Mouse (Mus musculus) adrenal gland, postnatal 36 days (tissue): ENCODE results near the gene Robo1. TPM values are rescaled to one million over a fixed set of nuclear protein-coding genes. Genes with fewer than 3 reads are reported as not detected.

ENCODE experiments used
- DNase-seq, 2 experiments: peaks; one replicate each; pipeline ENCODE4 v3.0.0; 2021; ENCODE audit warnings: mixed read lengths in 1 of 2
- total RNA-seq, 2 experiments: library from RNA; stranded (reverse); gene quantifications; 2 replicates each; pipeline ENCODE4 v1.2.3; 2021

Robo1 gene
- total RNA-seq, 2 experiments from 2014 or later: 144 to 167 TPM

DNA sequence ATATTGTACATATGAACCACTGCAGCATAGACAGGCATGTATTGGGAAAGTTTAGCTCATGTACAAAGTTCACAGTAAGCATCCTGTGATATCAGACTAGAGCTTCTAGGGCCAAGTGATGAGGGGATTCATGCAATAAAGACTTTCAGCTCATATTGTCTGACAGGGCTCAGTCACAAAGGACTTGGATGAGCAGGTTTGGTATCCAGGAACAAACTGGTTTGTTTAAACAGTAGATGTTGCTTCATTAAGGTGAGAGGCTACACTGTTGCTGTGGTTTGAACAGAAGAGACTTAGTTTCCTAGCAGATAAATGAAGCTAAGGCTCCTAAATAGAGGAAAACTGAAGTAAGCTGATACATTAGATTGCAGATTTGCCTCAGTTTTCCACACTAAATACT is 626.8 kb downstream of the Robo1 start:
- no peak for DNase-seq

DNA sequence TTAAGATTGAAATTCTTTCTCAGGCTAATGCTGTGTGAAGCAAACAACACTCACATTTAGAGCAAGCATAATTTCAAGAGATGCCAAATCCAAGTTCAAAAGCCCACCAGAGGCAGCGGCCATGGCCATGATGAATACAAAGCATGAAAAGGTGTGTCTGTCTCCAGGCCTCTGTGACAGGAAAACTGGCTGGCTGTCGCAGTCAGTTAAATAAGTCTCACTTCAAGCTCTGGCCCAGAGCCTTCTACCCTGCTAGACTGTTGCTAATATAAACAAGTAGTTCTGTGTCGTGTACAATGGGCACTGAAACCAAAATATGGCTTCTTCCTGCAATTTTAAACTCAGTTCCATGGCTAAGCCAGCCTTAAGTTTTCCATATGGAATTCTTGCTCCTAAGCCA is 629.1 kb downstream of the Robo1 start:
- DNase-seq: no peak

DNA sequence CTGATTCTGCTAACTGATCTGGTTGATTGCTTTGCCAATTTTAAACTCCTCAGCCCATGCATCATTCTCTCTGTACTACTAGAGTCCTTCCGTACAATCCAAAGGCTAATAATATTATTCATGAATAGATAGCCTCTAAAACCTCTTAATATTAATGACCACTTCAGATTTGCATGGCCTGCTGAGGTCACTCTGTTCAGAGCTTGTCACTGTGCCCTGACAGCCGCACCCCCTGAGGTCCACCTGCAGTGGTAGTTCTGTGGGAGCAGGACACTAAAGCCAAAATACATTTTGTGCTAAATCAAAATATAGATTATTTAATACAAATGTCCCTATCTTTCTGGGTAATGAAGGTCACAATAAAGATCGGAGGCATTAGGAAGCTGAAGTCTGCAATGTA is 631.8 kb downstream of the Robo1 start:
- DNase-seq: no peak

DNA sequence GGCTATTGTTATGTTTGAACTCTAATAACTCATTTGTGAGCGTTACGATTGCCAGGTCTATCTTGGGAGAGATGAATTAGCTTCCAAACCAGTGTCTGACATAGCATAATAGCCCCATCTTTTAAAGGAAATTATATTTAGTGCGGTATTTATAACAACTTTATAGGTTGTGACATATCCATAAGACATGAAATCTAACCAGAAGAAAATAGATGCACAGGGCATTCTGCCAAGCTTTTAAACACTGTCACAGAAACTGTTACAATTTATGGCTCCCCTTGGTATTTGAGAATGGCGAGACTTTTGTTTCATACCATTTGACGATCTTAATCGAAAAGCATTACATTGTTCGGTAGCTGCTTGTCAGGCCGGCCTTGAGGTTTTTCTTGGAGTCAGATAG is 632.7 kb downstream of the Robo1 start:
- DNase-seq: no peak

DNA sequence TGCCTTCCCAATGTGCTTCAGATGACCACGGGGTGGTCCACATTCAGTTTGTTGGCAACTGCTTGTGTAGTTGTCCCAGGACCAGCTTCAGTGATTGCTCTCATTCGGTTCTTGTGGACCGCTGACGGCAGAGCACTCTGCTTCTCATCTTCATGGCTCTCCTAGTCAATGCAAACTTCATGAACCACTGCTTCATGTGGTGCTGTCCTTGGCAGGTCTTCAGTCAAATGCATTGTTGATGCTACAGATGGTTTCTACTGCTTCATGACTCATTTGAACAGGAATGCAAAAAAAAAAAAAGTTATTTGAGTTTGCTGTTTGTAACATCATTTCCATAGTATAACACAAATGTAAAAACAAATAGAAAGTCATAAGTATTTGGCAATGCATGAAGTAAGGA is 636.3 kb downstream of the Robo1 start:
- no peak for DNase-seq

DNA sequence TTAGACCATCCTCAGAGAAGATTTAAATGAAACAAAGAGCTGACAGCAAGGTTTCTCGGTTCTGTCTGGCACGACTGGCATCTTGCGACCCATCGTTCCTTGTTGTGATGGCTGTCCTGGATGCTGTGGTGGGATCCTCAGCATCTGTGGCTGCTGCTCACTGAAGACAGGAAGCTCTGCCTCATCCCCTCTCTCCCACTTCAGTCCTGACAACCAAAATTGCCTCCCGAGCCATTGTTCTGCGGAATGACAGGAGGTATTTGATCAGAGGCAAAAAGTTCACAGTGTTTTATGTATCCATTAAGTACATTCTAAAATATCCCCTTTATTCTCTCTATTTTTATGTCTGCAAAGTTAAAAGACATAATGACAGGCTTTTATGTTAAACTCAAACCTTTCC is 643.9 kb downstream of the Robo1 start:
- no peak for DNase-seq

DNA sequence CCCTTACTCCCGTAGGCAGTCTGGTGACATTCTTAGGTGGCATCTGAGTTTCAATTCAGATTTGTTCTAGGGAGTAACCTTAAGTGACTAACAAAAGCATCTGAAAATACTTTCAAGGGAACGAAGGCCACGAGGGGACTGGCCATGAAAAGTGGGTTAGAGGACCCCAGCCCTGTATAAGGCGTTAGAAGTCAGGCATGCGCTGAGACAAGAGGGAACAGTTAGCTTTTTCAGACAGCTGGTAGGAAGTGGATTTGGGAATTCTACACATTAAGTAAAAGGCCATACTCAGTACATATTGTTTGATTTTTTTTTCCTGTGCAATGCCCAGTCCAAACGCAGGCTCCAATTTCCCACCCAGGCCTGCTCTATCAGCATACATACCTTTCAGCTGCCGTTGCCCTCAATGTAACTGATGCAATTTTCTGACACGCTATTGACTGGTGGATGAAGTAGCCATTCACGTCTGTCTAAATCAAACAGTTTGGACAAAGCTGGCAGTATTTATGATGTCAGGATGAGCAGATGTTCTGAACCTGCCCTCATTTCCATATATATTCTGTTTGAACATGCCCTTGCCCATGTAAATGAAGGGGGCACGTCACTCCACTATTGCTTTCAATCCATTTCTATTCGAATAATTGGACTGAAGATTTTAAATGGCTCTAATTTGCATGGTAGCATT is 651.1 kb downstream of the Robo1 start:
- DNase-seq: no peak

DNA sequence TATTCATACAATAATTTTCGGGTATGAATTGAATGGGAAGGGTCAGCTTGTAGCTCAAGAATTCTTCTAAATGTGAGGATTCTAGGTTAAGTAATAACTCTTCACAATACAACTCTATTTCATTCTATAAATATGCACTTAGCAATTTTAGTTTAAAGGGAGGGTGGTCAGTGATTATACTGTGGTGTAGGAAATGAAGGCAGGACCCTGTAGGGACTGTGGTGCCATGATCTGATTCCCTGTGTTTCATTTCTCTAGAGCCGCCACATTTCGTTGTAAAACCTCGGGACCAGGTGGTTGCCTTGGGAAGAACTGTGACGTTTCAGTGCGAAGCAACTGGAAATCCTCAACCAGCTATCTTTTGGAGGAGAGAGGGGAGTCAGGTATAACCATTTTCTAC is 651.7 kb downstream of the Robo1 start:
- no peak for DNase-seq

DNA sequence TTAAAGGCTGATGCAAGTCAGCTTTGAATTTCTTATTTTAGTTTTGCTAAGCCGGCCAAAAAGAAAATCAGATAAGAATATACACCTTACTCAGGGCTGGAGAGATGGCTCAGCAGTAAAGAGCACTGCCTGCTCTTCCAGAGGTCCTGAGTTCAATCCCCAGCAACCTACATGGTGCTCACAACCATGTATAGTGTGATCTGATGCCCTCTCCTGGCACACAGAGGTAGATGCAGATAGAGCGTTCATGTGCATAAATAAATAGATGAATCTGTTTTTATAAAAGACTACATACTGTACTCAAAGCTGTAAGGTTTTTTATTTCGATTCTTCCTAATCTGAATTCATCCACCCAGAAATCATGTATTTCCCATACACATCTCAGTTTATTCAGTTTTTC is 655.7 kb downstream of the Robo1 start:
- no peak for DNase-seq

DNA sequence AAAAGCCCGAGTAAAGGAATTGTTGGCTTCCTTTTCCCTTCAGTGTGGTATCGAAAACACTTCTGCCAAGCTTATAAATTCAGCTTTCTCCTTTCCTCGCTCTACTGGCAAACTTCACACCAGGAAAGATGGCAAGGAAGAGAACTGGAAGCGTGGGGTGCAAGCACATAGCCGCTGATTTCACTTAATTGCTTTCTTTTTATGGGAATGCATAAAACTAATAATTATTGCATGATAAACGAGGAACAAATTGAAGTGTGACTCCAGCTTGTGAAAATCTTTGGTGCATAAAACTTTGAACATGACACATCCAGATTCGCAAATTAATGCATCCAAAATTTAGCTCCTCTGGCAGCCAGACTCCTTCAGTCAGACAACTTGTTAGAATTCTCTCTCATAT is 659.4 kb downstream of the Robo1 start:
- DNase-seq: no peak

DNA sequence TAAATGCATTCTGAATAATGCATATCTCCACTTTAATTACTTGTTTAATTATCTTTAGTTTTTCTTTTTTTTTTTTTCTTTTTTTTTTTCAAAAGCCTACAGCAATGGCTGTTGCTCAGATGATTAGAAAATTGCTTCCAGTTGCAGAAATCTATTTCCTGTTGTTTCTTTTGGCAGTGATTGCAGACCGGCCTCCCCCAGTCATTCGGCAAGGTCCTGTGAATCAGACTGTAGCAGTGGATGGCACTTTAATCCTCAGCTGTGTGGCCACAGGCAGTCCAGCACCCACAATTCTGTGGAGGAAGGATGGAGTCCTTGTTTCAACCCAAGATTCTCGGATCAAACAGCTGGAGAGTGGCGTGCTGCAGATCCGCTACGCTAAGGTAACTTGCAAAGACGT is 661.9 kb downstream of the Robo1 start:
- peak; percentile 10 to 33 for DNase-seq

DNA sequence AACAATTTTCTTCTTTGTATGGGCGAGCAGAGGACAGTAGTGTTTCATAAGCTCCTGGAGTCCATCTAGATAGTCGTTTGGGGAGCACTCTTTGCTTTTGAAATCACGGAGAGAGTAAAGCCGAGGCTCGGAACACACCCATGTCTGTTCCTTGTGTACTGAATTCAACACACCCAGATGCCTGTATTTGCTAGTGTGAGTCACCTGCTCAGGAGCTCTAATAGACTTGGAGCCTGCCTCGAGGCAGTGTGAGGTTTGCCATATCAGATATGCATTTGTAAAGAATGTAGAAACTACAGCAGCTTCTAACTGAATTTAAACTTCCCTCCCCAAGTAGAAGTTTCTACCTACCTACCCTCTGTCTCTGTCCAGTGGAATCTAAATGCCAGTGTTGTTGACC is 665.6 kb downstream of the Robo1 start:
- DNase-seq: no peak

DNA sequence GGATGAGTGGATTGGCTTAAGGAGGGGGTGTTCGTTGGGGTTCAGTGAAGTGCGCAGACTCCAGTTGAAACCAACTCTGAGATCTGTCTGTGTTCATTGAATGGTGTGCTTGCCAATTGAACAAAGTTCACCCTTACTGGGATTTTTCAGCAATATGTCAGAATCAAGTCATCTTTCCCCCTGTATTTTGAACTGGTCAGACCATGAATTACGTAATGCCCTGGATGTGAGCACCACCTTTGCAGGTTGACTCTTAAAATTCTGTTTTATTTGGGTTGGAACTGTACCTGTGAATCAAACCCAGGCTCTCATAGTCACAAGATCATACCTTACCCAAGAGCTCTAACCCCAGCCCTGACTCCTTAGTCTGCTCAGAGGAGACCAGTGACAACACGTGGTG is 666.6 kb downstream of the Robo1 start:
- DNase-seq: no peak

DNA sequence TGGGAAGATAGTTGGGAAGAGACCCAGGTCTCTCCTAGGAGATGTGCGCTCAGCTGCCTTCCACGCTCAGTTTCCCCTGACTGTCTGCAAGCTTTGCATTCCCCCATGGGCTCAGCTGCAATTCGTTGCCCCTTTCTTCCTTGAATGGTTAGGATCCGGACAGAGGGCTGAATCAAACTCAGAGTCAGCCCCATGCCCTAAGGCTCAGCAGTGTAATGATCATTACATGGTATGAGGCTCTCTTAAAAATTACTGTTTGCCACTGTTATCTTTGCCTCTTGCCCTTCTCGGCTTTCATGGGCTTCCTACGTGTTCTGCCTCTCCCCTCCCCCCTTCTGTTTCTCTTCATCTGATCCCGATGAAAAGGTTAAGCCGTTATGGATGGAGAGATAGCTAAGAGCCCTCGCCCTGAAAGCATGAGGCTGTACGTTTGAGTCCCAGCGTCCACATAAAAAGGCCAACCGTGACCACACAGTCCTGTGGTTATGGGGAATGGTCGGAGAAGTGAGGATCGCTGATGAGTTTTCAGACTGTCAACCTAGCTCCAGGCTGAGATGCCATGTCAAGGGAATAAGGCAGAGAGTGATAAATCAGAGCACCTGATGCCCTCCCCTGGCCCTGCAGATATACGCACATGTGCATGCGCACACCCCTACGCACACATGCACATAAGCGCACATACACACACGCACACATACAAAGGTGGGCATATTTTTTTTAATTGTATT is 668.9 kb downstream of the Robo1 start:
- no peak for DNase-seq

DNA sequence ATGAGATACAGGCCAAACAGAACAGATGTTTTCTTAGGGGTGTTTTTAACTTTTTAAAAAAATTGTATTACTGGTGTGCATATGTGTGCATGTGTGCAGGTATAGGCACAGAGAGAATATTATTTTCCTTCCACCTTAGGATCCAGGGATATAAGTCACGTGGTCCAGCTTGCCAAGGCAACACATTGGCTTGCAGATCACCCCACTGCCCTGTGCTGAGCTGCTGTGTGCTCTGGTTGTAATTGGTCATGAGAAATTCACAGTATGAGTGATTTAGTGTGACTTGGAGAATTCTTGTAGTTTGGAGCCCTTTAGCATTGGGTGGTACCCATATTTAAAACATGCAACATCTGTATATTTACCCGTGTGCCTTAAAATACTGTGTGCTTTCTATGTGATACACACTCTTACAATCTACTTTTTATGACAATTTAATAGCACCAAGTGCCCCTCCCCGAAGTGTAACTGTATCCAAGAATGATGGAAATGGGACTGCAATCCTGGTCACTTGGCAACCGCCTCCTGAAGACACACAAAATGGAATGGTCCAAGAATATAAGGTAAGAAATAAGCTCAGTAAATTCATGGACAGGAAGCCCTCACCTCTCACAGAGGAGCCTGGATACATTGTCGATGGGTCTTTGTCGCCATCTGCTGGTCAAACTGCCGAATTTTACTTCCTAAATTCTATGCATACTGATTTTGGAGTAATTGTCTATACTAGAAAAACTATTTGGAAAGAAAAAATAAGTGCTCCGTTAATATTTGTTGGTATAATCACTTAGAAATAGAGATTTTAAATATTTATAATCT is 671.5 kb downstream of the Robo1 start:
- DNase-seq: peak; percentile 72 to 74

DNA sequence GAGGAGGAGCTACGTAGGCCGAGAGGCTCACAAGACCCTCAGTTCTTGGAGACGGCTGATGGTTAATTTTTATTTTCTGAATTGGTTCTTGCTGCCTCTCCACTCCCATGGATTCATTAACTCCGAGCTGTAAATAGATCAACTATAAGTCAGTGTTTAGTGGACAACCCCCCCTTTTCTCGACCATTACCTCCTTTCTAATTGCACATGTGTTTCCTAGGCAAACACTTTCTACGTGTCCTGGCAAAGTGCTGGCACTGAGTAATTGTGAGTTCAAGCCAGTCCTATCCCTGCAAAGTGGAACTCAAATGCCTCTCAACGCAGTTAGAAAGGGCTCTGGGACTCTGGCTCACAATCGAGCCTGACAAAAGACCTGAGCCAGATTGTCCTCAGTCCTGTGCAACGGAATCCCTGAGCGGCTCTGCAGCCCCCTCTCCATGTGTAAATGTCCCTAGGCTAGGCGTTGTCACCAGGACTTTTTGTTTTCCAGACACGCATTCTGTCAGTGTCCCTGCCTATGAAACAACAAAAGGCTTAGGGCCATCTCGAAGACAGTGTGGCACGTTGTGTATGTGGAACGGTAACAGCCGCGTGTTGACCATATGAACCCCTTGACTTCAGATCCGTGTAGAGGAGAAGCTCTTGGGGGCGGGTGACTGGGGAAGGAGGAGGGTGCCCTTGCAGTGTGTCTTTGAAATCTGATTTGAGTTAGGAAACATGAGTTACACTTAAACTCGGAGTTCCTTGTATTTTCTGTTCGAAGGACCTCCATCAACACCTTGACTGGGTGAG is 682.5 kb downstream of the Robo1 start:
- DNase-seq: no peak

DNA sequence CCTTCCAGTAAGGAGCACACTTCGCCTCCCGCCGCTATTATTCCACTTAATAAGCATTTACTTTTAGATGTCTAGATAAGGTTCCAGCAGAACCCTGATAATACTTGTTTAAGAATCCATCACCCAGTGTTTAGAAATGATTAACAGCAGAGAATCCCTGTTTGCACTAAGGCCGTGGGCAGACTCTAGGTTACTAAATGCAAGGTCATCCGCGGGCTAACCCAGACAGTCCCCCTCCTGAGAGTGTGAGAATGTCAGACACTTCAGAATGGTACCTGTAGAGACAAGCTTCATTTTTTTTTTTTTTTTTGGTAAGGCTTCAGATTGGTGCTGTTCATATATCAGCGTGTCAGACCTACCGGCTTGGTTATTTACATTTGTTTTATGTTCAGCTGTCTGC is 685.1 kb downstream of the Robo1 start:
- DNase-seq: no peak

DNA sequence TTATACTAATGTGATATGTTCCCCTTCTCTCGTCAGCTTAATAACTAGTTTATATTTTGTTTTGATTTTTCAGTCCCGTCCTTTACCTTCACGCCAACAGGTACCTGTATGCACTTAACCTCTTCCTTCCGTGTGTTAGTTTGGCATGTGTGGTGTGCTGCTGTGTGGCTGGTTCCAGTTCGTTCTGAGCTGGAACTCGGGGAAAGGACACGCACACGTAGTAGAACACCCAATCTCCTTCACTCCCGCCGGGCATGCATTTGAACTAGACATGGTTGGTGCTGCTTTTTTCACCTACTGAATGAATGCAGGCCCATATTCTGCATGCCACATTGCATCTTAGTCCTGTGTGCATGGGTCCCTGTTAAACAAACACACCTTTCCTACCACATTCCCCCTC is 685.5 kb downstream of the Robo1 start:
- no peak for DNase-seq

DNA sequence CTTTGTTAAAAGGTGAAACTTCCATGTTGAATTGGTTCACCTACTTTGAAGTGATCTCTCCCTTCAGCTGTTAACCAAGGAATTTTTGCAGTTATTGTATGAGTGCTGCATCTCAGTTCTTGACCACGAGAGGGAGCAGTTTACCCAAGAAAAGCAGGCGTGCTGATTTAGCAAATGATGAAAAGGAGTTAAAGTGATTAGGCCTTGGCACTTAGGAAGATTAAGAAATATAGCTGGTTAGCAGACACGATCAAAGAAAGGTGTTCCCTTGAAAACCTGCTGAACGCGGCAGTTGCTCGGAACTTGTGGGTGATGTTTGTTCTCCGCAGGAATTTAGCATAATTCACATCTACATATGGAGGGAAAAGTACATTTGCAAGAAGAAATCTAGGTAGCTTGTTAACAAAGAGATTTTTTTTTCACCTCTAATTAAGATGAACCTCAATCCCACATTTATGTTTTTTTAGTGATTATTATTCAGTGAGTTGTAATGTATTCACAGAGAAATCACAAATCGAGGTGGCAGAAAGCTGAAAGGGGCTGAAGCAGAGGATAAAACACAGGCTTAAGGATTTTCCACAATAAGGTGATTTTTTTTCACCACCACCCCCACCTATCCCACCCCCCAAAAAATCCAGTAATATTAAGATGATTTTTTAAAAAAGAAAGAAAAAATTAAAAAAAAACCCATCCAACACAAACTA is 687.3 kb downstream of the Robo1 start:
- peak; percentile 36 to 45 for DNase-seq

DNA sequence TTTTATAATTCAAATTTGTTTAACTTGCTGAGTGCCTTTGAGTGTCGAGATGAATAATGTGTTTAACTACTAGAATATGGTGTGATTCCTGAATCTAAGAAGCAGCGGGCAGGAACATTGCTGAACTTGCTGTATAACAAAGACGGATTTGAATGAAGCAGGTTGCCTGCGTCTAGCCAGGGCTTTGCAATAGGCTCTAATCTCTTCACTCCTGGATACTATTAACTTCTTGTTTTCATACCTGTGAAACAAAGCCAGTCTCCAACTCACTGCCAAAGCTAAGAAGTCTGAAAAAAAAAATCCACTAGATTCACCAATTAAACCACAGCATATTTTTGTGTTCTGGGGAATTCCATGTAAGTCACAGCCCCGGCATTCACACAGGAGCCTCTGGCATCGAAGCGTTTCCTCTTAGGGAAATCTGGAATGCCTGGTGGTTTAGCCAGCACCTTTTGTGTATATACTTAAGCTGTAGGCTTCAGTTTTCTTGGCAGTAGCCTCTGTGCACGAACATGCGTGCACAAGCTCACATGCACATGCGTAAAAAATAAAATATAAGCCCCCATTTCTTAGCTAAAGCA is 687.9 kb downstream of the Robo1 start:
- DNase-seq: no peak

DNA sequence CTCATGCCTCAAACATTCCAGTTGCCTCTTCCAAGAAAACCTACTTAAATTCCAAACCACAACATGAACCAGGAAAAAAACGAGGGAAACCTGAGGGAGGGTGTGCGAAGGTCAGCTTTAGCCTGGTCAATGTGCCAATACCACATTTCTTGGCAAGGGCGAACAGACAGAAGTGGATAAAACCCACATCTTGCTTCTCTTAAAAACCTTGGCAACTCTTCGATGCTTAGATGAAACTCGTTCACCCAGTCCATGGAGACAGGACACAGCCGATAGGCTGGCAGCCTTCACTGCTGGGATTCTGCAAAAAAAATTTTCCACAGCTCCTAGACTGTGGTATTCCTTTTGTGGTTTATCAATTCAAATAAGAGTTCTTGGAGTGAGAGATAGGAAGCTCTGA is 690.6 kb downstream of the Robo1 start:
- no peak for DNase-seq
